Mouse (Mus musculus) kidney, embryonic 16.5 days (tissue): ENCODE measurements around the gene Fut1. TPM values are rescaled to one million over a fixed set of nuclear protein-coding genes. Genes with fewer than 3 reads are reported as not detected.

Experiments used
- ATAC-seq: fragments of 200-750 bp; cut with Nextera tagmentation; 2 replicates; pipeline ENCODE4 v1.8.0; 2017; ENCODE audit warnings: moderate TSS enrichment; ENCODE audit not compliant: low FRiP score, low TSS enrichment
- H3K27ac ChIP-seq: fragments of 300-500 bp; sonication (generic); 2 replicates; pipeline ENCODE4 v1.5.1; 2014; ENCODE audit warnings: low read length
- H3K27me3 ChIP-seq: fragments of 300-500 bp; sonication (generic); 2 replicates; pipeline ENCODE4 v1.6.1; 2014; ENCODE audit warnings: low read length, control low read depth, mixed read lengths; ENCODE audit not compliant: insufficient read depth
- H3K36me3 ChIP-seq: fragments of 300-500 bp; sonication (generic); 2 replicates; pipeline ENCODE4 v1.6.1; 2014; ENCODE audit warnings: low read length, control low read depth, mixed read lengths; ENCODE audit not compliant: insufficient read depth
- H3K4me1 ChIP-seq: fragments of 300-500 bp; sonication (generic); 2 replicates; pipeline ENCODE4 v1.6.1; 2014; ENCODE audit warnings: low read length, control low read depth, mixed read lengths; ENCODE audit not compliant: insufficient read depth
- H3K4me2 ChIP-seq: fragments of 300-500 bp; sonication (generic); replicated peaks from 2 replicates; pipeline ENCODE4 v1.6.1; 2014; ENCODE audit warnings: low read depth, low read length
- H3K4me3 ChIP-seq: fragments of 300-500 bp; sonication (generic); 2 replicates; pipeline ENCODE4 v1.5.1; 2014; ENCODE audit warnings: mild to moderate bottlenecking, low read length
- H3K9ac ChIP-seq: fragments of 300-500 bp; sonication (generic); replicated peaks from 2 replicates; pipeline ENCODE4 v1.6.1; 2014; ENCODE audit warnings: low read length
- H3K9me3 ChIP-seq: fragments of 300-500 bp; sonication (generic); 2 replicates; pipeline ENCODE4 v1.6.1; 2016; ENCODE audit warnings: low read length, control low read depth
- WGBS: fragments of 180-500 bp; shearing (Covaris S2); extraction: QIAGEN DNeasy Blood & Tissue Kit; methylation state at CpG from one replicate; pipeline ENCODE4 v1.1.7; 2014; 5-methylcytosine and 5-hydroxymethylcytosine counted together
- polyA plus RNA-seq: library from polyadenylated mRNA; unstranded; fragments of >200 nt; fragmentation: Nextera tagmentation; extraction: Ambion mirVana; gene quantifications from 2 replicates; pipeline ENCODE4 v1.2.1, GENCODE M21; 2015

The Fut1 gene
- polyA plus RNA-seq, 1 experiment from 2014 or later, result 0.27 TPM

- H3K27ac ChIP-seq, result no peak overlapping the region
- H3K9ac ChIP-seq, result no peak overlapping the region
- 93% methylated on average over 6 of the region's 6 CpGs for WGBS
- H3K4me1 ChIP-seq, result peaks cover 57% of the 10 kb centered on the region
- peaks cover 13% of the 10 kb centered on the region for H3K36me3 ChIP-seq
- H3K4me2 ChIP-seq, result peak overlapping the region; percentile 50
- ATAC-seq, result no peak
- H3K27me3 ChIP-seq, result no peaks in the 10 kb centered on the region
- H3K9me3 ChIP-seq, result no peaks in the 10 kb centered on the region
- no peak overlapping the region for H3K4me3 ChIP-seq
These were observed 20.6 kb downstream of the Fut1 start for GRCm38 (mm10) chr7:45637710-45638109.

GRCm38 (mm10) chr7:45638623-45639401 lies 21.7 kb downstream of the Fut1 start:
- peak; percentile 86 for ATAC-seq
- Histone ChIP-seq H3K9me3 (no peaks in the 10 kb centered on the region), H3K4me1 (peaks cover 60% of the 10 kb centered on the region), H3K27ac (0 out of 2 replicates have a peak overlapping the region, but pooled peaks have one; percentile 31), H3K9ac (peak overlapping the region; percentile 47), H3K4me3 (peak overlapping the region; percentile 35), H3K27me3 (no peaks in the 10 kb centered on the region), H3K4me2 (peak overlapping the region; percentile 50), H3K36me3 (peaks cover 13% of the 10 kb centered on the region)
- WGBS, result 22% methylated on average over 29 of the region's 29 CpGs

GRCm38 (mm10) chr7:45639561-45640027 lies 22.5 kb downstream of the Fut1 start, which contains the start of gene Mamstr:
Gene Mamstr (plus strand): TSS chr7:45639977.
- Histone ChIP-seq H3K9ac (peak within 1 kb of the TSS; percentile 27; the same call in 1 of the 2 replicates), H3K4me1 (peaks cover 66% of the 10 kb centered on the region), H3K9me3 (no peaks in the 10 kb centered on the region), H3K27me3 (no peaks in the 10 kb centered on the region), H3K36me3 (peaks cover 13% of the 10 kb centered on the region), H3K4me3 (no peak within 1 kb of the TSS), H3K27ac (peak within 1 kb of the TSS; percentile 64), H3K4me2 (no peak within 1 kb of the TSS; the same call in 1 of the 2 replicates)
- ATAC-seq, result no peak
- 23% methylated on average over 19 of the region's 19 CpGs for WGBS

GRCm38 (mm10) chr7:45640191-45640957 lies 23.3 kb downstream of the Fut1 start:
- Histone ChIP-seq H3K9ac (peak overlapping the region; percentile 27; the same call in 1 of the 2 replicates), H3K4me3 (no peak overlapping the region), H3K9me3 (no peaks in the 10 kb centered on the region), H3K4me2 (no peak overlapping the region), H3K27ac (peak overlapping the region; percentile 64), H3K4me1 (peaks cover 66% of the 10 kb centered on the region), H3K27me3 (no peaks in the 10 kb centered on the region), H3K36me3 (peaks cover 13% of the 10 kb centered on the region)
- ATAC-seq, result no peak
- 57% methylated on average over 19 of the region's 19 CpGs for WGBS

- no peaks in the 10 kb centered on the region for H3K27me3 ChIP-seq
- no peaks in the 10 kb centered on the region for H3K9me3 ChIP-seq
- H3K36me3 ChIP-seq, result peaks cover 8% of the 10 kb centered on the region
- no peak for ATAC-seq
- peak overlapping the region; percentile 92 for H3K27ac ChIP-seq
- H3K4me3 ChIP-seq, result peak overlapping the region; percentile 20; the same call in 1 of the 2 replicates
- H3K9ac ChIP-seq, result peak overlapping the region; percentile 83
- peaks cover 55% of the 10 kb centered on the region for H3K4me1 ChIP-seq
- 41% methylated on average over 17 of the region's 17 CpGs for WGBS
- peak overlapping the region; percentile 77 for H3K4me2 ChIP-seq
These were observed 24.4 kb downstream of the Fut1 start for GRCm38 (mm10) chr7:45641391-45642040.

GRCm38 (mm10) chr7:45642083-45642482 lies 25.0 kb downstream of the Fut1 start:
- WGBS, result 71% methylated on average over 5 of the region's 5 CpGs
- peak overlapping the region; percentile 83 for H3K9ac ChIP-seq

GRCm38 (mm10) chr7:45642503-45643255 lies 25.6 kb downstream of the Fut1 start:
- ATAC-seq, result no peak
- no peaks in the 10 kb centered on the region for H3K27me3 ChIP-seq
- no peaks in the 10 kb centered on the region for H3K9me3 ChIP-seq
- peak overlapping the region; percentile 53 for H3K4me3 ChIP-seq
- H3K4me2 ChIP-seq, result peak overlapping the region; percentile 77
- WGBS, result 27% methylated on average over 16 of the region's 16 CpGs
- peak overlapping the region; percentile 83 for H3K9ac ChIP-seq
- no peaks in the 10 kb centered on the region for H3K36me3 ChIP-seq
- peak overlapping the region; percentile 92 for H3K27ac ChIP-seq
- peaks cover 55% of the 10 kb centered on the region for H3K4me1 ChIP-seq

More at GRCm38 (mm10) chr7:45642083-45642482, 25.0 kb downstream of the Fut1 start:
- peaks cover 55% of the 10 kb centered on the region for H3K4me1 ChIP-seq
- H3K9me3 ChIP-seq, result no peaks in the 10 kb centered on the region
- H3K27me3 ChIP-seq, result no peaks in the 10 kb centered on the region
- no peak for ATAC-seq
- H3K27ac ChIP-seq, result peak overlapping the region; percentile 92
- peak overlapping the region; percentile 77 for H3K4me2 ChIP-seq
- 0 out of 2 replicates have a peak, but pooled peaks cover 3% of the 10 kb centered on the region for H3K36me3 ChIP-seq
- H3K4me3 ChIP-seq, result peak overlapping the region; percentile 53; the same call in 1 of the 2 replicates

GRCm38 (mm10) chr7:45643441-45644178 lies 26.5 kb downstream of the Fut1 start:
- Histone ChIP-seq H3K27me3 (no peaks in the 10 kb centered on the region), H3K4me3 (peak overlapping the region; percentile 53), H3K9ac (peak overlapping the region; percentile 83), H3K36me3 (no peaks in the 10 kb centered on the region), H3K9me3 (no peaks in the 10 kb centered on the region), H3K4me1 (peaks cover 50% of the 10 kb centered on the region), H3K4me2 (peak overlapping the region; percentile 77), H3K27ac (peak overlapping the region; percentile 92)
- peak; percentile 92 for ATAC-seq
- 3% methylated on average over 28 of the region's 28 CpGs for whole genome bisulfite sequencing
